Mouse (Mus musculus): ENCODE data around the gene Ccdc86. TPM values are rescaled to one million over a fixed set of nuclear protein-coding genes. Genes with fewer than 3 reads are reported as not detected.

The Ccdc86 gene
- total RNA-seq, 2 experiments from 2014 or later, result 16.8 to 18.4 TPM

DNA sequence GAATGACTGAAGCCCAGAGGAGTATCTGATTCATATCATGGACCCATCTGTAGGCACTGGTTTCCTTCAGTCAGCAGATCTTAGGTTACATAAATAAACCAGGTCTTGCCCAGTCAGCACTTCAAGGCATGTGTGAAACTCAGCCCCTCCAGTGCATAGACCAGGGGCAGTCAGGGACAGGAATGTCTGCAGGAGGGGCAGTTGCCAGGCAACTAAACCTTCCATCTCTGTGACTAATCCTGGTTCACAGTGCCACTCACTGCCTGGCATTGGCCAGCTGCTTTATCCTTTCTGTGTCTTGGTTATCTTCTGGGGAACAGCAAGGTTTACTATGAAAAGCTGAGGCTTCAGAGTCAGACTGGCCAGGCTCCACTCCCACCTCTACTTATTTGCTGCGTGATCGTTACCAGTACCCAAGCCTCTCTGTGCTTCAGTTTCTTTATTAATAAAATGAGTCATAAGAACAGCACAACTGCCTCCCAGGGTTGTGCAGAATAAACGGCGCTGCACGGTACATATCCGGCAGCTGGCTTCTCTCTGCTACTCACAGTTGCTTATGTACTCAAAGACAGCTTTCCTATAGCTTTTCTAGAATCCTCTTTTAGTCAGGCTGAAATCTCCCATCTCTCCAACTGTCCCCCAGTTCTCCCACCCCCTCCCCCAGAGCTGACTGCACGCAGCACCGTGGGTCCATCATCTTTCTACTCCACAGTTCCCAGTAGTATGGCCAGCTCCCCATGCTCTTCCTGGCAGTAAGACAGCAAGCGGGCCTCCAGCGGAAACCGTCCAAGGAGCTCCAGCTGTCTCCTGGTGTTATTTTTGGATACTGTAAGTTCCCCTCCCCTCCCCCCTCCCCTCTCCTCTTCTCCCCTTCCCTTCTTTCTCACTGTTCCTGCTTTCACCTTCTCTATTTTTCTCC, 3.2 kb upstream of the Ccdc86 start:
- DNase-seq, result peak; percentile 39 to 46

GRCm38 (mm10) chr19:10949558-10949957, 492 bp upstream of the Ccdc86 start:
- no peak for DNase-seq

- no peak for DNase-seq
These were observed 650 bp downstream of the Ccdc86 start for GRCm38 (mm10) chr19:10948416-10948815.

- no peak for DNase-seq
These were observed 1.8 kb downstream of the Ccdc86 start for GRCm38 (mm10) chr19:10947219-10947618.

DNA sequence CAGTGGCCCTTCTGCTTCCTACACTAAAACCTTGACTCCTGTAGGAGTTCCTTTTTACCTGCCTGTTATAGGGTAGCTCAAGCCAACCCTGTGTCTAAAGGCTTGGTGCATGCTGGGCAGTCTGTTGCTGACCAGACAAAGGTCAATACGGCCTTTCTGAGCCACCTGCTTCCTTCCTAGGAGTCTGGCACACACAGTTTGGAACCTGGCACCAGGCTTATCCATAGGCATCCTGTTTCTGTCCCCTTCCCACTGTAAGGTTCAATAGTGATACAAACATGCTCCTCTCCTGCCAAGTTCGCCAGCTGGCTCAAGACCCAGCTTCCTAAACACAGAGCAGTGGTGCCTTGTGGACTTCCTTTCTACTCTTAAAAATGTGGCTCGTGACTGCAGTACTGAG, 2.6 kb downstream of the Ccdc86 start:
- no peak for DNase-seq

GRCm38 (mm10) chr19:10943955-10944354, 5.1 kb downstream of the Ccdc86 start:
- no peak for DNase-seq

GRCm38 (mm10) chr19:10940801-10941457, 8.1 kb downstream of the Ccdc86 start:
- peak; percentile 38 to 51 for DNase-seq

- DNase-seq, result peak; percentile 81 to 90
These were observed 8.8 kb downstream of the Ccdc86 start for GRCm38 (mm10) chr19:10940097-10940800.

GRCm38 (mm10) chr19:10938771-10939170, 10.3 kb downstream of the Ccdc86 start:
- DNase-seq, result no peak

GRCm38 (mm10) chr19:10937110-10937563, 11.9 kb downstream of the Ccdc86 start, which contains the start of gene Ptgdr2:
Gene Ptgdr2, plus strand, starts transcription at chr19:10937160.
- no peak for DNase-seq

DNA sequence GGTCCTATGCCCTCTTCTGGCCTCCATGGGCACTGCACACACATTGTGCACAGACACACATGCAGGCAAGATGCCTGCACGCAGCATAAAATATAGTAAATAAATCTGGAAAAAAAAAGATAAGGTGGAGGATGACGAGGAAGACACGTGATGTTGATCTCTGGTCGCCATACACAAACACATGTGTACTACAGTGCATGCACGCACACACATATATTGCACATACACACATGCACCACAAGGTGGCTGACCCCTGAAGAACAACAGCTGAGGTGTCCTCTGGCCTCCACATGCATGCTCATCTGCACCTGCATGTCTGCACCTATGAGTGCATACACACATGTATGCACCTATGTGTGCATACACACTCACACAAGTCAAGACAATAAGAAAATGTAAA, 13.0 kb downstream of the Ccdc86 start:
- no peak for DNase-seq

DNA sequence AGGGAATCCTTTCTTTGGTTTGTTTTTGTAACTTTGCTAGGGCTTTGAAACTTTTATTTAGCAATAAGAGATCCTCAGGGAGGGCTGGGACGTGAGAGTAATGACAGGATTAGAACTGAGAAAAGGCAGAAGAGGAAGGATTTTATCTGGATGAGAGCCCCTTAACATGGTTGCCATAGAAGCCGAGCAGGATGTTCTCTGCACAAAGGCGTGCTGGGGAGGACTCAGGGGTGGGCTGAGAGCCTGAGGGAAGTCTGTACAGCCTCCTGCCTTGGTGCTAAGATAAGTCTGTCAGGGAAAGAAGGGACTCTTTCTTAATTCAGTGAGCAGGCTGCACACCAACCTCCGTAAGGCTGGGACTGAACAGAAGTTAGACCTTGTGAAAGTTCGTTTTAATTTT, 14.0 kb downstream of the Ccdc86 start:
- DNase-seq, result no peak

- no peak for DNase-seq
These were observed 18.4 kb downstream of the Ccdc86 start for GRCm38 (mm10) chr19:10930641-10931040.

- DNase-seq, result no peak
These were observed 22.4 kb downstream of the Ccdc86 start for GRCm38 (mm10) chr19:10926666-10927065.

DNA sequence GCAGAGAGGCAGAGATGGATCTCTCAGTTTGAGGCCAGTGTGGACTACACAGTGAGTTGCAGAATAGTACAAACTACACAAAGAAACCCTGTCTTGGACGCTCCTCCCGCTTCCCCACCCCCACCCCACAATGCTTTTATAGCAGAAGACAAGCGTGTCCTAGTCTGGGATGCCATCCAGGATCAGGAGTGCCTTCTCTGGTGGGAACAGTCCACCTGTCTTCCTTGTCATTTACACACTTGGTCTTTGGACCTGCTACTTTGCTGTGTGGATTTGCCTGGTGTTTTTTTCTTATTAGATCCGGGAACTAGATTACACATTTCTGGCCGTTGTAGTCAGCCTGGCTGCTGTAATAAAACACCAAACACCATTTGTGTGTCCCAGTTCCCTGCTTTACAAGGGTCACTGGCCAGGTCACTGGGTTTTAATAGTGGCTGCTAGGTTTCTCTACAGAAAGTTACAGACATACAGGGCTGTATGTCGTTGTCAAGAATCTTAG, 22.9 kb downstream of the Ccdc86 start:
- DNase-seq, result no peak

GRCm38 (mm10) chr19:10924220-10924619, 24.8 kb downstream of the Ccdc86 start:
- DNase-seq, result no peak

- peak in 1 of 2 experiments; percentile 19 for DNase-seq
These were observed 28.0 kb downstream of the Ccdc86 start for GRCm38 (mm10) chr19:10921058-10921457.

GRCm38 (mm10) chr19:10920532-10920931, 28.5 kb downstream of the Ccdc86 start, which contains the start of gene Zp1:
Gene Zp1, minus strand, starts transcription at chr19:10920632.
- DNase-seq, result no peak

DNA sequence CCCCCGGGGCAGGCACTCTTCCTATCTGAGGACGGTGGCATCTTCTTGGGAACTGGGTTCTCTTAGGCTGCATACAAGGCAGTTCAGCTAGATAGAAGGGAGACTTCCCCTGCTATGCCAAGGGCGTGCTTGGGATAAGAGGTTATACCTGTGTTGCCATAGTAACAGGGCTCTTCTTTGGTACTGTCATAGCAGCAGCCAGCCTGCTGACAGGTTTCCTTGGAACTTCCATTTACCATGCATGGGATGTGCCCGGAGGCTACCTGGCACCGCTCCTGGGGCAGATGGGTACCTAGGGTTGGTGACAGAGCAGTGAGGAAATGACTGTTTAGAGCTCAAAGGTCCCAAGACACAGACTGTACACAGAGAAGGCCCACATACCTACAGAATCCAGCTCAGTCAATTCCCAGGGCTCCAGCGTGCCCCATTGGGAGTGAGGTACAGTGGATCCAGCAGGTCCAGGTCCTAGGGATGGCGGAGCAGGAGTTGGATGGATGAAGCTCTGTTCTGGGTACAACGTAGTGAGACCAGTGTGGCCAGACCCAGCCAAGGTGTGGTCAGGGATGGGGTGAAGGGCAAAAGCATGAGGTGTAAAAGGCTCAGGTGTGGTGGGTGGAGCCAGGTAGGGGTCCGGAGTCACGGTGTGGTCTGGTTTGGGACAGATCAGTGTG, 30.6 kb downstream of the Ccdc86 start:
- no peak for DNase-seq

DNA sequence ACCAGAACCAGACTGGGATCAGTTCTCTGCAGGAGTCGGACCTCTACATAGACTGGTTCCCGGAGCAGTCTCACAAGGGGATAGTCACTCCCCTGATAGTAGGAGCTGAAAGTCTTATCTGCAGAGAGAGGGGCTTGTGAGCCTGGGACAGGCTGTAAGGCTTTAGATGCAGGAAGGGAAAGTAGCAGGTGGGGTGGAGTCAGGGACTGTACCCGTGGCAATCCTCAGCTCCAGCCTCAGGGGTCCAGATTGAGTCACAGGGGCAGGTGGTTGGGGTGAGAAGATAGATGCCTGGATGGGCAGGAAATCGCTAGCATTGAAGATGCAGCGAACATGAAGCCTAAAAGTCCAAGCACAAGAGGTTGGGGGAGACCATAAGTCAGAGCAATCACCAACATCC, 32.6 kb downstream of the Ccdc86 start:
- DNase-seq, result no peak

DNA sequence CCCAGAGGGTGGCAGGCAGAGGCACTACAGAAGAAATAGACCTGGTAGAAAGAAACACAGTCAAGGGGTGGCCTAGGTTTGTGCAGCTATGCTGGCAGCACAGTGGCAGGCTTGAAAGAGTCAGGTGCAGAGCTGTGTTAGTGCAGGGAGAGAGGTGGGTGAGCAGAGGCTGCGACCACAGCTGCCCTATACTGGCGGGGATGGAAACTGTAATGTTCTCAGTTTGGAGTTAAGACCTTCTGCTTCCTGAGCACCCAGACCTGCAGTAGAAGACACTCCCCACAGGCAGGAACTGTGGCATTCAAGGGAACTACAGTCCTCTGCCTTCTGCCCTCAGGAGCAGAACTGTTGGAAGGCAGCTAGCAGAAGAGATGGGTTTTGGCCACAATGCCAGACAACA, 34.2 kb downstream of the Ccdc86 start:
- no peak for DNase-seq

DNA sequence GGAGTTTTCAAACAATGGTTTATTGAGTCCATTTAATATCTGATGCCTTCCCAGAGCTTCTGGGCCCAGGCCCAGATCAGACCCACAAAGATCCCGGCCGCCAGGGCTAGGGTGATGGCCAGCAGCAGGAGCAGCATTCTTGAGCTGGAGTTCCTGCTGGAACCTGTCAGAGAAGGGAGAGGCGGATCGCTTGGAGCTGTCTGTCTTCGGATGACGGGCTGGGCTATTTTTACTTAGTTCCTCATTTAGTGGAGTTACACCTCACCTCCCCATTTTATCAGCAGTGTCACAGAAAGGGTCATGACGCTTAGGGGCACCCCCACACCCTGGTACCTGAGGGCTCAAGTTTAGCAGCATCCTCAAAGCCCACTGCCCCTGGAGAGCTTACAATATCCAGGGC, 34.8 kb downstream of the Ccdc86 start:
- no peak for DNase-seq
